ENCODE assay signal across 9 mouse cellular contexts in genomic region chr5:74197541-74198330, GRCm38 (mm10). TPM values are rescaled to one million over a fixed set of nuclear protein-coding genes. Genes with fewer than 3 reads are reported as not detected.
DNase-seq lines count a peak whose midpoint lies in the region; ATAC-seq lines count a peak whose summit lies in the region.
"Had no signal": no experiment of that assay in that cellular context is flagged by ENCODE, and none has a peak within 500 bp of the region (broad histone marks: within the 10 kb centered on the region; RNA-seq: fewer than 3 reads in every experiment).

No protein-coding gene starts in this region.

- H3K27me3 ChIP-seq in heart, embryonic 10.5 days (ENCODE audit: insufficient read depth, poor library complexity, severe bottlenecking), result no peaks in the 10 kb centered on the region
- peaks cover 4% of the 10 kb centered on the region; the same call in 1 of the 2 replicates for H3K27me3 ChIP-seq in forebrain, embryonic 16.5 days (replicated peaks; ENCODE audit: control insufficient read depth, insufficient read depth, low read length)
- no peaks in the 10 kb centered on the region for H3K27me3 ChIP-seq in limb, embryonic 10.5 days (ENCODE audit: low read depth, poor library complexity, severe bottlenecking)

- peak overlapping the region; percentile 32 for H3K4me2 ChIP-seq in forebrain, embryonic 16.5 days (ENCODE audit: low read length)

- no peaks in the 10 kb centered on the region for H3K9me3 ChIP-seq in heart, embryonic 10.5 days
- no peaks in the 10 kb centered on the region for H3K9me3 ChIP-seq in forebrain, embryonic 16.5 days (ENCODE audit: control insufficient read depth, low read length)
- H3K9me3 ChIP-seq in limb, embryonic 10.5 days (replicated peaks), result no peaks in the 10 kb centered on the region

- H3K27ac ChIP-seq in heart, embryonic 10.5 days, result peak overlapping the region; percentile 77
- H3K27ac ChIP-seq in forebrain, embryonic 16.5 days (ENCODE audit: low read length), result no peak overlapping the region
- peak overlapping the region; percentile 96 for H3K27ac ChIP-seq in limb, embryonic 10.5 days

- peak overlapping the region; percentile 96 for H3K4me3 ChIP-seq in heart, embryonic 10.5 days
- peak overlapping the region; percentile 4; the same call in 1 of the 2 replicates for H3K4me3 ChIP-seq in forebrain, embryonic 16.5 days (replicated peaks; ENCODE audit: low read length)
- H3K4me3 ChIP-seq in limb, embryonic 10.5 days, result peak overlapping the region; percentile 88

- H3K4me1 ChIP-seq in heart, embryonic 10.5 days, result peaks cover 68% of the 10 kb centered on the region
- H3K4me1 ChIP-seq in forebrain, embryonic 16.5 days (replicated peaks; ENCODE audit: control insufficient read depth, insufficient read depth, low read length), result peaks cover 42% of the 10 kb centered on the region
- peaks cover 89% of the 10 kb centered on the region for H3K4me1 ChIP-seq in limb, embryonic 10.5 days

- no peak overlapping the region for H3K9ac ChIP-seq in forebrain, embryonic 16.5 days (replicated peaks; ENCODE audit: low read depth, low read length)

- WGBS in heart, embryonic 10.5 days, result 79% methylated on average over 22 of the region's 22 CpGs
- WGBS in forebrain, embryonic 16.5 days, result 54% methylated on average over 22 of the region's 22 CpGs
- WGBS in limb, embryonic 10.5 days, result 90% methylated on average over 22 of the region's 22 CpGs

- DNase-seq in heart, embryonic 10.5 days (ENCODE audit: low spot score), result no peak
- DNase-seq in heart, adult 8-10 months (ENCODE audit: low spot score), result no peak
- peak; percentile 37 for DNase-seq in NIH3T3 (ENCODE audit: low read depth)
- no peak for DNase-seq in limb, embryonic 10.5 days (ENCODE audit: low spot score)
- DNase-seq in embryo, embryonic 9.5 days (ENCODE audit: extremely low spot score), result no peak
- DNase-seq in natural killer cell, adult 2 months (ENCODE audit: low spot score in 2 of 2), result no peak
- DNase-seq: gastrocnemius, postnatal 14 days had no signal

- peaks cover 38% of the 10 kb centered on the region for H3K36me3 ChIP-seq in heart, embryonic 10.5 days
- no peaks in the 10 kb centered on the region for H3K36me3 ChIP-seq in forebrain, embryonic 16.5 days (ENCODE audit: control insufficient read depth, insufficient read depth)
- H3K36me3 ChIP-seq in limb, embryonic 10.5 days, result peaks cover 43% of the 10 kb centered on the region

- no peak for ATAC-seq in forebrain, embryonic 16.5 days
- no peak for ATAC-seq in granulocyte monocyte progenitor cell, adult 5-6 weeks (replicated peaks; ENCODE audit: poor library complexity, severe bottlenecking)

RNA-seq across cellular contexts. Expression of gene Rasl11b, which starts 2.6 kb away (rescaled TPM):
- polyA plus RNA-seq in heart, embryonic 10.5 days (2016; fragmentation: Nextera tagmentation; extraction: Ambion mirVana), result 58.3 and 65.9 TPM in 2 replicates
- total RNA-seq in heart, adult 8-10 months (2022), result 10 to 100 TPM; 36.0 to 52.1 (median 41.2) TPM
- 31.2 and 41.5 TPM in 2 replicates for polyA plus RNA-seq in forebrain, embryonic 16.5 days (2015; fragmentation: Nextera tagmentation; extraction: Ambion mirVana)
- polyA plus RNA-seq in limb, embryonic 10.5 days (2016; fragmentation: Nextera tagmentation; extraction: Ambion mirVana), result 40.7 and 91.2 TPM in 2 replicates
- not detected in 2 replicates for total RNA-seq in granulocyte monocyte progenitor cell, adult 5-6 weeks (2014; fragmentation: Nextera tagmentation)
- 0.99 and 1.8 TPM in 2 replicates for total RNA-seq in granulocyte monocyte progenitor cell, adult 5-6 weeks (2017)

Comparison
In these comparisons a context has a peak if more than half of its experiments do, and no peak if none do; other contexts are left out.
1. H3K4me3 ChIP-seq: peak in every context shown above with its lines; median percentile 96 in heart, embryonic 10.5 days; 88 in limb, embryonic 10.5 days; 4 in forebrain, embryonic 16.5 days.